Mouse (Mus musculus) heart, postnatal 0 days (tissue): ENCODE measurements around the gene Adgrg2. TPM values are rescaled to one million over a fixed set of nuclear protein-coding genes. Genes with fewer than 3 reads are reported as not detected.

Experiments
- ATAC-seq: fragments of 200-750 bp; cut with Nextera tagmentation; 2 replicates; pipeline ENCODE4 v1.8.0; 2017; ENCODE audit warnings: low read depth, moderate number of reproducible peaks, moderate library complexity; ENCODE audit not compliant: insufficient read depth
- DNase-seq: peaks from one replicate; pipeline ENCODE4 v3.0.0-alpha.2; 2016; ENCODE audit warnings: low spot score
- H3K27ac ChIP-seq: fragments of 300-500 bp; sonication (generic); 2 replicates; pipeline ENCODE4 v1.5.1; 2014; ENCODE audit warnings: low read depth, mild to moderate bottlenecking
- H3K27me3 ChIP-seq: fragments of 300-500 bp; sonication (generic); 2 replicates; pipeline ENCODE4 v1.6.1; 2014; ENCODE audit warnings: low read length, mixed read lengths; ENCODE audit not compliant: control insufficient read depth, insufficient read depth
- H3K36me3 ChIP-seq: fragments of 300-500 bp; sonication (generic); replicated peaks from 2 replicates; pipeline ENCODE4 v1.6.1; 2014; ENCODE audit warnings: low read length, mixed read lengths; ENCODE audit not compliant: control insufficient read depth, insufficient read depth
- H3K4me1 ChIP-seq: fragments of 300-500 bp; sonication (generic); 2 replicates; pipeline ENCODE4 v1.6.1; 2014; ENCODE audit warnings: antibody characterized with exemption; ENCODE audit not compliant: control insufficient read depth, insufficient read depth
- H3K4me2 ChIP-seq: fragments of 300-500 bp; sonication (generic); 2 replicates; pipeline ENCODE4 v1.6.1; 2014; ENCODE audit warnings: low read depth, mild to moderate bottlenecking, low read length, moderate library complexity
- H3K4me3 ChIP-seq: fragments of 300-500 bp; sonication (generic); 2 replicates; pipeline ENCODE4 v1.5.1; 2014; ENCODE audit warnings: low read depth, low read length
- H3K9ac ChIP-seq: fragments of 300-500 bp; sonication (generic); replicated peaks from 2 replicates; pipeline ENCODE4 v1.6.1; 2014; ENCODE audit warnings: low read depth, low read length, mixed read lengths
- H3K9me3 ChIP-seq: fragments of 300-500 bp; sonication (generic); replicated peaks from 2 replicates; pipeline ENCODE4 v1.6.1; 2016; ENCODE audit warnings: low read length; ENCODE audit not compliant: control insufficient read depth
- CTCF ChIP-seq: IDR thresholded peaks from 2 replicates; pipeline ENCODE4 v1.5.1; 2016; ENCODE audit warnings: antibody characterized with exemption, control low read depth, low read depth
- EP300 ChIP-seq: IDR thresholded peaks from 2 replicates; pipeline ENCODE4 v1.6.1; 2016; ENCODE audit warnings: antibody characterized with exemption, low read depth
- WGBS: fragments of 180-500 bp; shearing (Covaris S2); extraction: QIAGEN DNeasy Blood & Tissue Kit; methylation state at CpG from one replicate; pipeline ENCODE4 v1.1.7; 2014; 5-methylcytosine and 5-hydroxymethylcytosine counted together
- polyA plus RNA-seq: library from polyadenylated mRNA; unstranded; fragments of >200 nt; fragmentation: Nextera tagmentation; extraction: Ambion mirVana; gene quantifications from 2 replicates; pipeline ENCODE4 v1.2.1, GENCODE M21; 2015
- total RNA-seq: library from RNA; depleted of rRNA; stranded (reverse); fragments of >200 nt; gene quantifications from 2 replicates; pipeline ENCODE4 v1.2.3, GENCODE M21; 2014; ENCODE audit warnings: low replicate concordance; rRNA removed

The Adgrg2 gene
- total RNA-seq: 0.15 TPM in 1 of 2 replicates, not detected in the other
- 0.33 and 0.40 TPM in 2 replicates for polyA plus RNA-seq

- no peak within 1 kb of the TSS for H3K27ac ChIP-seq
- peak within 1 kb of the TSS; percentile 44 for H3K4me3 ChIP-seq
- no peaks in the 10 kb centered on the region for H3K9me3 ChIP-seq
- H3K4me2 ChIP-seq: peak within 1 kb of the TSS; percentile 80
- DNase-seq: no peak
- no peaks in the 10 kb centered on the region for H3K4me1 ChIP-seq
- no peaks in the 10 kb centered on the region for H3K27me3 ChIP-seq
- H3K36me3 ChIP-seq: no peaks in the 10 kb centered on the region
- ATAC-seq: peak; percentile 30; the same call in 1 of the 2 replicates
- TF ChIP-seq EP300 (no peak), CTCF (no peak)
- 20% methylated on average over 32 of the region's 42 CpGs for WGBS
- 0 out of 2 replicates have a peak within 1 kb of the TSS, but pooled peaks have one; percentile 14 for H3K9ac ChIP-seq
Observed at GRCm38 (mm10) chrX:160390464-160390956, at the start of gene Adgrg2. Gene Adgrg2, plus strand, starts transcription at chrX:160390690.

GRCm38 (mm10) chrX:160350995-160351394 is 39.5 kb upstream of the Adgrg2 start:
- Histone ChIP-seq H3K9me3 (no peaks in the 10 kb centered on the region), H3K27me3 (no peaks in the 10 kb centered on the region), H3K36me3 (no peaks in the 10 kb centered on the region), H3K4me1 (no peaks in the 10 kb centered on the region), H3K9ac (no peak overlapping the region), H3K27ac (no peak overlapping the region), H3K4me3 (no peak overlapping the region), H3K4me2 (no peak overlapping the region)
- TF ChIP-seq EP300 (no peak), CTCF (no peak)
- 65% methylated on average over 7 of the region's 7 CpGs for WGBS
- DNase-seq: no peak
- no peak for ATAC-seq

GRCm38 (mm10) chrX:160351967-160352677 is 38.4 kb upstream of the Adgrg2 start:
- no peak for DNase-seq
- H3K4me3 ChIP-seq: no peak overlapping the region
- H3K27me3 ChIP-seq: no peaks in the 10 kb centered on the region
- ATAC-seq: no peak
- H3K9me3 ChIP-seq: no peaks in the 10 kb centered on the region
- H3K4me1 ChIP-seq: no peaks in the 10 kb centered on the region
- H3K36me3 ChIP-seq: no peaks in the 10 kb centered on the region
- WGBS: 52% methylated on average over 1 of the region's 1 CpGs
- no peak overlapping the region for H3K9ac ChIP-seq
- TF ChIP-seq EP300: no peak
- H3K27ac ChIP-seq: no peak overlapping the region
- H3K4me2 ChIP-seq: no peak overlapping the region

- no peaks in the 10 kb centered on the region for H3K4me1 ChIP-seq
- DNase-seq (no peak), ATAC-seq (no peak)
- no peaks in the 10 kb centered on the region for H3K36me3 ChIP-seq
- H3K4me3 ChIP-seq: no peak overlapping the region
- 72% methylated on average over 6 of the region's 6 CpGs for WGBS
- TF ChIP-seq CTCF (no peak), EP300 (no peak)
- no peak overlapping the region for H3K27ac ChIP-seq
- no peak overlapping the region for H3K9ac ChIP-seq
- H3K4me2 ChIP-seq: no peak overlapping the region
- H3K27me3 ChIP-seq: no peaks in the 10 kb centered on the region
- no peaks in the 10 kb centered on the region for H3K9me3 ChIP-seq
Observed at GRCm38 (mm10) chrX:160384748-160385501, 5.6 kb upstream of the Adgrg2 start.

GRCm38 (mm10) chrX:160385502-160385772 is 5.1 kb upstream of the Adgrg2 start:
- H3K4me3 ChIP-seq: no peak overlapping the region
- no peaks in the 10 kb centered on the region for H3K4me1 ChIP-seq
- no peak for TF ChIP-seq CTCF
- TF ChIP-seq EP300: no peak
- ATAC-seq (no peak), DNase-seq (no peak)
- H3K9me3 ChIP-seq: no peaks in the 10 kb centered on the region
- H3K4me2 ChIP-seq: no peak overlapping the region
- WGBS: 62% methylated on average over 1 of the region's 1 CpGs
- H3K36me3 ChIP-seq: no peaks in the 10 kb centered on the region
- H3K27me3 ChIP-seq: no peaks in the 10 kb centered on the region
- no peak overlapping the region for H3K9ac ChIP-seq
- H3K27ac ChIP-seq: no peak overlapping the region
